Mouse (Mus musculus) embryonic facial prominence, embryonic 15.5 days (tissue): ENCODE measurements around the gene Vmn2r46. TPM values are rescaled to one million over a fixed set of nuclear protein-coding genes. Genes with fewer than 3 reads are reported as not detected.
"Not testable (repeated sequence)": the region's sequence is repeated elsewhere in the genome, so short reads cannot be mapped to it uniquely, and the experiment has no call there.

Experiments
- ATAC-seq: fragments of 200-750 bp; cut with Nextera tagmentation; 2 replicates; pipeline ENCODE4 v1.8.0; 2017; ENCODE audit warnings: low read depth, moderate TSS enrichment; ENCODE audit not compliant: insufficient number of reproducible peaks, low FRiP score, low TSS enrichment
- H3K27ac ChIP-seq: fragments of 300-500 bp; sonication (generic); replicated peaks from 2 replicates; pipeline ENCODE4 v1.5.1; 2015; ENCODE audit warnings: mild to moderate bottlenecking, inconsistent platforms
- H3K27me3 ChIP-seq: fragments of 300-500 bp; sonication (generic); 2 replicates; pipeline ENCODE4 v1.6.1; 2015; ENCODE audit warnings: inconsistent platforms
- H3K36me3 ChIP-seq: fragments of 300-500 bp; sonication (generic); 2 replicates; pipeline ENCODE4 v1.6.1; 2015; ENCODE audit warnings: mild to moderate bottlenecking, inconsistent platforms
- H3K4me1 ChIP-seq: fragments of 300-500 bp; sonication (generic); 2 replicates; pipeline ENCODE4 v1.6.1; 2015; ENCODE audit warnings: inconsistent platforms
- H3K4me2 ChIP-seq: fragments of 300-500 bp; sonication (generic); replicated peaks from 2 replicates; pipeline ENCODE4 v1.6.1; 2015; ENCODE audit warnings: mild to moderate bottlenecking, inconsistent platforms
- H3K4me3 ChIP-seq: fragments of 300-500 bp; sonication (generic); replicated peaks from 2 replicates; pipeline ENCODE4 v1.5.1; 2015; ENCODE audit warnings: mild to moderate bottlenecking, inconsistent platforms
- H3K9ac ChIP-seq: fragments of 300-500 bp; sonication (generic); 2 replicates; pipeline ENCODE4 v1.6.1; 2015; ENCODE audit warnings: inconsistent platforms
- H3K9me3 ChIP-seq: fragments of 300-500 bp; sonication (generic); replicated peaks from 2 replicates; pipeline ENCODE4 v1.6.1; 2016; ENCODE audit warnings: inconsistent platforms
- WGBS: fragments of 180-500 bp; shearing (Covaris S2); methylation state at CpG from one replicate; pipeline ENCODE4 v1.1.7; 2015; 5-methylcytosine and 5-hydroxymethylcytosine counted together
- polyA plus RNA-seq: library from polyadenylated mRNA; unstranded; fragments of >200 nt; fragmentation: Nextera tagmentation; extraction: Ambion mirVana; gene quantifications from 2 replicates; pipeline ENCODE4 v1.2.1, GENCODE M21; 2015

The Vmn2r46 gene
- not detected in 2 replicates for polyA plus RNA-seq

DNA sequence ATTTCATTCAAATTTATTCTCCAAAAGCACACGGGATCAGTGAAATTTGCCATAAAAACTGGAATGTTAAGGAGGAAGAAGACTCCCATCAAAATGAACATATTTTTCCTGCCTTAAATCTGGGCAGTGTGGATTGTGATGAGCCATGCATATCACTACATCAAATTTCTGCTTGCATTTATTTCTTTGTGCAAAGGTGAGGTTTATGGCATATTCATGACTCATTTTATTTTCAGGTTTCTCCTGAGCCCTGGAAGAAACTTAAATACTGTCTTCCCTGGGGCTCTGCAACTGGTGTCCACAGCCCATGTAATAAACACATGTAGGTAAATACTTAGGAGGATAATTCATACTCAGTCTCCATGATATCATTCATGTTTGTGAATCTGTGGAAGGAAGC is at the start of gene Vmn2r46:
Gene Vmn2r46 (minus strand): TSS at position 101 of the 400 bp plus-strand sequence.
- H3K27me3 ChIP-seq, H3K36me3 ChIP-seq, H3K4me1 ChIP-seq, H3K4me3 ChIP-seq, H3K9me3 ChIP-seq, ATAC-seq, H3K4me2 ChIP-seq, H3K9ac ChIP-seq, H3K27ac ChIP-seq: not testable (repeated sequence)
- no CpG with 5 or more reads among the region's 1 CpGs for WGBS

Other genes with a start within 250 kb of the Vmn2r46 start
- gene Vmn2r47, start 70.8 kb upstream of the Vmn2r46 start, polyA plus RNA-seq: not detected in 2 replicates
- gene Vmn2r48, start 183.0 kb upstream of the Vmn2r46 start, polyA plus RNA-seq: not detected in 2 replicates
- not detected in 2 replicates for gene Vmn2r49, start 221.7 kb upstream of the Vmn2r46 start, polyA plus RNA-seq